Mouse (Mus musculus) lung, postnatal 0 days (tissue): Measurements from ENCODE around the gene Fam76b.

Experiments used
- CTCF ChIP-seq: IDR thresholded peaks from 2 replicates; pipeline ENCODE4 v1.5.1; 2016; ENCODE audit warnings: antibody characterized with exemption, mild to moderate bottlenecking
- EP300 ChIP-seq: IDR thresholded peaks from 2 replicates; pipeline ENCODE4 v1.6.1; 2016; ENCODE audit warnings: antibody characterized with exemption, mild to moderate bottlenecking, control low read depth

DNA sequence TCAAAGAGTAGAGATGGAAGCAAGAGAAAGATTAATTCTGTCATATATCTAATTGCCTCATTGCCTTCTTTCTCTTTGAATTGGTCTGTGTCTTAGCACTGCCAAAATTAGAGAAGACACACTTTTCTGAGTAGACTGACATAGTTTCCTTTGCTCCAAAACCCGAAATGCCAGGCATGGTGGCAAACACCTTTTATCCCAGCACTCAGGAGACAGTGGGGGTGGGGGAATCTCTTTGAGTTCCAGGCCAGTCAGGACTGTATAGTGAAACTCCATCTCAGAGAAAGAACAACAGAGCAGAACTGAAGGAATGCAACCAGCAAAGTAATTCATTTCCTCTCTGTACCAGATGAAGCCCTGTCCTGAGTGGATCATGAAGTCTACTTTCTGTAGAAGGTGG lies 53.2 kb downstream of the Fam76b start:
- no peak for TF ChIP-seq EP300
- no peak for TF ChIP-seq CTCF
